Mouse (Mus musculus): ENCODE results near the gene 1810049J17Rik.

DNA sequence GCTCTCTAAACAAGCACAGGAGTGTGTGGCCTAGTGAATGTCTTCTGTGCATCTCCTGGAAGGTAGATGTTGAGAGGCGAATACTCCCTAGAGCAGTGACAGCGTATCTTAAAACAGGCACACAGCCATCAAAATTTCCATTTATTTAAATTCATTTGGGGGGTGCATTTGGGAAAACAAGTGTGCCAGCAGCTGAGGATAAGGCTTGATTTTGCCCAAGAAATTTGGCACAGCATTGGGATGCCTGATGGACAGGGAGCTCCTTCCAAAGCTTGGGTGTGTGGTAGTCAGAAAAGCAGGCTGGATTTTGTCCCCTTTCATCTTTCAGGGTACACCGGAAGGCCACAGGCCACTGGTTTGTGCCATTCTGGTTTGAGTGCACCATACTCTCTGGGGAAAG is 48.4 kb upstream of the 1810049J17Rik start:
- TF ChIP-seq CTCF (IDR thresholded peaks at IDR 0.05; ENCODE audit: borderline replicate concordance, insufficient read depth, low read depth, low read length) (no peak), POLR2A (IDR thresholded peaks at IDR 0.05; ENCODE audit: borderline replicate concordance, insufficient read depth, low read length) (no peak)
